Mouse (Mus musculus): ENCODE measurements at regions not wholly inside any gene's neighbourhood (a gene's known extent, or its start where the extent isn't known, plus 50 kb on each side); places are given as distances from the start of the nearest gene placed in this dataset.

GRCm38 (mm10) chr8:8258231-8258638 lies 402.8 kb downstream of the Efnb2 start:
- DNase-seq, result no peak

- no peak for DNase-seq
Measured at GRCm38 (mm10) chr8:8256327-8256726, 404.7 kb downstream of the Efnb2 start.

GRCm38 (mm10) chr8:8254446-8254845 lies 406.6 kb downstream of the Efnb2 start:
- DNase-seq, result no peak

- no peak for DNase-seq
Measured at GRCm38 (mm10) chr8:8244599-8244998, 416.4 kb downstream of the Efnb2 start.

- DNase-seq, result no peak
Measured at GRCm38 (mm10) chr8:8241755-8242501, 419.1 kb downstream of the Efnb2 start.

GRCm38 (mm10) chr8:8241051-8241688 lies 419.9 kb downstream of the Efnb2 start:
- no peak for DNase-seq

- peak; percentile 27 for DNase-seq
Measured at GRCm38 (mm10) chr8:8239489-8239888, 421.6 kb downstream of the Efnb2 start.

- DNase-seq, result no peak
Measured at GRCm38 (mm10) chr8:8238051-8238450, 423.0 kb downstream of the Efnb2 start.

GRCm38 (mm10) chr8:8233616-8234015 lies 427.4 kb downstream of the Efnb2 start:
- no peak for DNase-seq

- no peak for DNase-seq
Measured at GRCm38 (mm10) chr8:8233156-8233555, 427.9 kb downstream of the Efnb2 start.

- DNase-seq, result no peak
Measured at GRCm38 (mm10) chr8:8231996-8232632, 428.9 kb downstream of the Efnb2 start.

- DNase-seq, result peak; percentile 19
Measured at GRCm38 (mm10) chr8:8231308-8231985, 429.6 kb downstream of the Efnb2 start.

- DNase-seq, result no peak
Measured at GRCm38 (mm10) chr8:8225994-8226393, 435.0 kb downstream of the Efnb2 start.

- DNase-seq, result peak; percentile 71
Measured at GRCm38 (mm10) chr8:8225175-8225830, 435.7 kb downstream of the Efnb2 start.

GRCm38 (mm10) chr8:8220395-8221031 lies 440.5 kb downstream of the Efnb2 start:
- no peak for DNase-seq

- no peak for DNase-seq
Measured at GRCm38 (mm10) chr8:8219701-8220394, 441.2 kb downstream of the Efnb2 start.

- no peak for DNase-seq
Measured at GRCm38 (mm10) chr8:8193036-8193435, 468.0 kb downstream of the Efnb2 start.

GRCm38 (mm10) chr8:8186046-8186445 lies 475.0 kb downstream of the Efnb2 start:
- DNase-seq, result no peak

GRCm38 (mm10) chr8:8183233-8183622 lies 477.8 kb downstream of the Efnb2 start:
- no peak for DNase-seq

- DNase-seq, result no peak
Measured at GRCm38 (mm10) chr8:8182616-8183232, 478.3 kb downstream of the Efnb2 start.

- no peak for DNase-seq
Measured at GRCm38 (mm10) chr8:8182108-8182507, 478.9 kb downstream of the Efnb2 start.

All from lung, postnatal 36 days (tissue).